Comparison of ENCODE assay signal across 8 mouse cellular contexts in genomic region chr1:37231295-37231701, GRCm38 (mm10). TPM values are rescaled to one million over a fixed set of nuclear protein-coding genes. Genes with fewer than 3 reads are reported as not detected.
DNase-seq lines count a peak whose midpoint lies in the region; ATAC-seq and TF ChIP-seq lines count a peak whose summit lies in the region.

No protein-coding gene starts in this region.

- H3K27me3 ChIP-seq in lung, embryonic 14.5 days (ENCODE audit: insufficient read depth, low read length): no peaks in the 10 kb centered on the region
- H3K27me3 ChIP-seq in midbrain, embryonic 10.5 days (ENCODE audit: low read depth, poor library complexity, severe bottlenecking): no peaks in the 10 kb centered on the region

- no peak overlapping the region for H3K4me2 ChIP-seq in lung, embryonic 14.5 days

- H3K9me3 ChIP-seq in lung, embryonic 14.5 days (ENCODE audit: low read depth, low read length): no peaks in the 10 kb centered on the region
- H3K9me3 ChIP-seq in midbrain, embryonic 10.5 days (replicated peaks): peaks cover 12% of the 10 kb centered on the region; the same call in 1 of the 2 replicates

- TF ChIP-seq CTCF in gastrocnemius, adult 2 months (IDR thresholded peaks at IDR 0.05): no peak
- no peak for TF ChIP-seq CTCF in lung, embryonic 14.5 days (IDR thresholded peaks at IDR 0.05; ENCODE audit: low read depth)

- intact Hi-C loops in gastrocnemius, adult 2 months (cut with DNase I): loop anchor here (10.0 kb wide), 1 partner anchor 296 kb away; no protein-coding TSS in a partner anchor

- H3K9ac ChIP-seq in lung, embryonic 14.5 days: no peak overlapping the region

- no peaks in the 10 kb centered on the region for H3K4me1 ChIP-seq in lung, embryonic 14.5 days (ENCODE audit: insufficient read depth)
- no peaks in the 10 kb centered on the region for H3K4me1 ChIP-seq in midbrain, embryonic 10.5 days

- ATAC-seq in lung, embryonic 14.5 days (ENCODE audit: insufficient read depth): no peak

- H3K36me3 ChIP-seq in lung, embryonic 14.5 days (ENCODE audit: insufficient read depth): no peaks in the 10 kb centered on the region
- no peaks in the 10 kb centered on the region for H3K36me3 ChIP-seq in midbrain, embryonic 10.5 days

- peak; percentile 58 for DNase-seq in gastrocnemius, adult 2 months
- DNase-seq in gastrocnemius, postnatal 4 days (ENCODE audit: low spot score in 2 of 2): no peak
- peak; percentile 79 for DNase-seq in NIH3T3 (ENCODE audit: low read depth)
- peak; percentile 26 for DNase-seq in gastrocnemius, postnatal 25 days
- peak; percentile 27 for DNase-seq in lung, embryonic 14.5 days
- DNase-seq in midbrain, embryonic 10.5 days (ENCODE audit: low spot score): no peak
- no peak for DNase-seq in yolk sac, embryonic 10.5 days (ENCODE audit: low spot score)
- no peak for DNase-seq in spleen, adult 12 weeks (ENCODE audit: low spot score)

- WGBS in lung, embryonic 14.5 days: 31% methylated on average over 6 of the region's 6 CpGs
- 71% methylated on average over 6 of the region's 6 CpGs for WGBS in midbrain, embryonic 10.5 days

- peak overlapping the region; percentile 84 for H3K27ac ChIP-seq in gastrocnemius, adult 2 months
- H3K27ac ChIP-seq in lung, embryonic 14.5 days (ENCODE audit: low read depth): no peak overlapping the region
- H3K27ac ChIP-seq in midbrain, embryonic 10.5 days (replicated peaks): no peak overlapping the region

- peak overlapping the region; percentile 53 for H3K4me3 ChIP-seq in gastrocnemius, adult 2 months
- H3K4me3 ChIP-seq in lung, embryonic 14.5 days (ENCODE audit: low read depth, low read length): no peak overlapping the region
- no peak overlapping the region for H3K4me3 ChIP-seq in midbrain, embryonic 10.5 days

RNA-seq across cellular contexts. Expression of gene Cnga3, which starts 17.1 kb away (rescaled TPM):
- total RNA-seq in gastrocnemius, adult 2 months (2021): under 1 TPM; 0.26 to 0.45 TPM
- total RNA-seq in gastrocnemius, postnatal 4 days (2021): under 1 TPM; 0.41 to 0.49 TPM
- under 1 TPM; 0.24 to 0.59 TPM for total RNA-seq in gastrocnemius, postnatal 25 days (2021)
- not detected in 2 replicates for polyA plus RNA-seq in lung, embryonic 14.5 days (2014; fragmentation: Nextera tagmentation; extraction: Ambion mirVana)
- not detected in 2 replicates for polyA plus RNA-seq in midbrain, embryonic 10.5 days (2016; fragmentation: Nextera tagmentation; extraction: Ambion mirVana)

Comparison
In these comparisons a context has a peak if more than half of its experiments do, and no peak if none do; other contexts are left out.
1. DNase-seq: peak in gastrocnemius, adult 2 months (single experiment), NIH3T3 (single experiment), gastrocnemius, postnatal 25 days (single experiment) and lung, embryonic 14.5 days (single experiment); none in gastrocnemius, postnatal 4 days (0 of 2), midbrain, embryonic 10.5 days (single experiment), yolk sac, embryonic 10.5 days (single experiment) and spleen, adult 12 weeks (single experiment).